Mouse (Mus musculus) megakaryocyte-erythroid progenitor cell, adult 5-6 weeks (primary cell): Measurements from ENCODE around the gene Trap1a. TPM values are rescaled to one million over a fixed set of nuclear protein-coding genes. Genes with fewer than 3 reads are reported as not detected.
"Not testable (repeated sequence)": the region's sequence is repeated elsewhere in the genome, so short reads cannot be mapped to it uniquely, and the experiment has no call there.

Source experiments
- ATAC-seq: replicated peaks from 2 replicates; pipeline ENCODE4 v1.8.0; 2016; ENCODE audit warnings: mild to moderate bottlenecking, inconsistent platforms; ENCODE audit not compliant: severe bottlenecking, poor library complexity, low FRiP score, low TSS enrichment
- total RNA-seq, 2 experiments: library from RNA; stranded (forward) in 1 of 2; stranded (reverse) in 1 of 2; fragments of 200-1000, 215-1000 nt in 1 of 2; fragments of >200 nt in 1 of 2; fragmentation: Nextera tagmentation in 1 of 2; gene quantifications; 2 replicates each; pipeline ENCODE4 v1.2.3; 2014 to 2017

The Trap1a gene
- total RNA-seq (2014; fragmentation: Nextera tagmentation) (0.52 TPM in 1 of 2 replicates, not detected in the other), total RNA-seq (2017) (not detected in 2 replicates)

- no peak for ATAC-seq
Measured at GRCm38 (mm10) chrX:139333263-139333994, at the start of gene Trap1a. Gene Trap1a (plus strand): TSS chrX:139333683.

DNA sequence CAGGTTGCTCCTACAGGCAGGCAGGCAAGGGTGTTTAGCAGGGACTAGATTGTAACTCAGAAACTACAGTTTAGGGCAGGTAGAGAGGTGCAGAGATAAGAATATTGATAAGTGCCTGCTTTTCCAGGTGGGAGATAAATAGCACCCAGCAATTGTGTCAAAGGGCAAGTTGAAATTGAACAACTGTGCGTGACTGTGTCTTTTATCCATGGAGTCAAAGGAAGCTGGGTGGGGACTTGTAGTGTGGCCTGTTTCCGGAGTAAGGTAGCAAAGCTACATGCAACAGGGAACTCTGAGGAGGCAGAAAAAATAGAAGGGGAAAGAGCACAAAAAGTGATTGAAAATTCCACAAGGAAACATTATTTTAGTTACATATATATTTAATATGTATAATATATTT, 40.4 kb upstream of the Trap1a start:
- no peak for ATAC-seq

DNA sequence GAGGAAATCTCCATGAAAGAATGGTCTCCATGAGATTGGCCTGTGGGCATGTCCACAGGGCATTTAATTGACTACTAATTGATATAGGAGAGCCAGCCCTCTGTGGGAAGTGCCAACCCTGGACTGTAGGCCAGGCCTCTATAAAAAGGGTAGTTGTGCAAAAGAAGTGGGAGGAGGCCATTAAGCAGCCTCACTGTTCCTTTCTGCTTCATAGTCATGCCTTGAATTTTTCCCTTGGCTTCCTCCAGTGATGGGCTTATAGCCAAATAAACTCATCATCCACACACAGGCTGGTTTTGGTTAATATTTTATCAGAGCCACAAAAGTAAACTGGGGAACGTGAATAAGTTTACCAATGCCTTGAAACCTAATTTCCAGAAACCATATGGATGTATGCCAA, 38.2 kb upstream of the Trap1a start:
- ATAC-seq = no peak

- not testable (repeated sequence) for ATAC-seq
Measured at GRCm38 (mm10) chrX:139317356-139317755, 16.1 kb upstream of the Trap1a start.

GRCm38 (mm10) chrX:139332583-139332982, 900 bp upstream of the Trap1a start:
- no peak for ATAC-seq

DNA sequence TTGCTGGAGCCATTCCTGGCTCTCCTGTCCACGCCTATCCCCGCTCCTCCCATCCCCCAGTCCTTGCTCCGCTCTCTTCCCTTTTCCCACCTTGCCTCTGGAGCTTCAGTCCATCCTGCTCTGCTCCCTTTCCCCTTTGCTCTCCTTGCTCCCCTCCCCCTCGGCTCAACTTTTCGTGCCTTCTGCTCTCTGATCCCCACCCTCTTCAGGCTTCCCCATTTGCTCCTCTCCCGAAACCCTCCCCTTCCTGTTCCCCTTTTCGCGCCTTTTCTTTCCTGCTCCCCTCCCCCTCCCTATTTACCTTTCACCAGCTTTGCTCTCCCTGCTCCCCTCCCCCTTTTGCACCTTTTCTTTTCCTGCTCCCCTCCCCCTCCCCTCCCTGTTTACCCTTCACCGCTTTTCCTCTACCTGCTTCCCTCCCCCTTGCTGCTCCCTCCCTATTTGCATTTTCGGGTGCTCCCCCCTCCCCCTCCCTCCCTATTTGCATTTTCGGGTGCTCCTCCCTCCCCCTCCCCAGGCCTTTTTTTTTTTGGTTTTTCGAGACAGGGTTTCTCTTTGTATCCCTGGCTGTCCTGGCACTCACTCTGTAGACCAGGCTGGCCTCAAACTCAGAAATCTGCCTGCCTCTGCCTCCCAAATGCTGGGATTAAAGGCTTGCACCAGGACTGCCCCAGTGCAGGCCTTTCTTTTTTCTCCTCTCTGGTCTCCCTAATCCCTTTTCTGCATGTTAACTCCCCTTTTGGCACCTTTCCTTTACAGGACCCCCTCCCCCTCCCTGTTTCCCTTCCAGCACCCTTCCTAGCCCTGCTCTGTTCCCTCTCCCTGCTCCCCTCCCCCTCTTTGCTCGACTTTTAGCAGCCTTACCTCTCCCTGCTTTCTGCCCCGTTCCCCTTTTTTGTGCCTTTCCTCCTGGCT, 1.3 kb downstream of the Trap1a start:
- ATAC-seq = no peak

GRCm38 (mm10) chrX:139335419-139336074, 2.1 kb downstream of the Trap1a start:
- no peak for ATAC-seq

- no peak for ATAC-seq
Measured at GRCm38 (mm10) chrX:139339553-139339952, 6.1 kb downstream of the Trap1a start.

DNA sequence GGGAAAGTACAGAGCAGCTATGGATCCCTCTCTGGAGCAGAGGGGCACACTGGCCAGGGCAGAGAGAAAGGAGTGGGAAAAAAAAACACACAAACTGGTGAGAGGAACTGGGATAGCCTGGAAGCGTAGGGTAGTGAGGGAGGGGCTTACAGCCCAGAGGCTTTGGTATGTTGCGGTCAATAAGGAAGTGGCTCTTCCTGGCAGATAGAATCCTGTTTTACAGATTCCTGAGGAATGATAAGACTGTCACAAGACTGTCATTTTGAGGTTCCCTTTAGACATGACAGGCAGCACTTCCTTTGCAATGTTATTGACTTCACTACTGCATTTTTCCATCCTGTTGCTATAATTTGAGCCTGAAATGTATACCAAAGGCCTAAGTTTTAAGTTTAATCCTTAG, 7.7 kb downstream of the Trap1a start:
- ATAC-seq = no peak

DNA sequence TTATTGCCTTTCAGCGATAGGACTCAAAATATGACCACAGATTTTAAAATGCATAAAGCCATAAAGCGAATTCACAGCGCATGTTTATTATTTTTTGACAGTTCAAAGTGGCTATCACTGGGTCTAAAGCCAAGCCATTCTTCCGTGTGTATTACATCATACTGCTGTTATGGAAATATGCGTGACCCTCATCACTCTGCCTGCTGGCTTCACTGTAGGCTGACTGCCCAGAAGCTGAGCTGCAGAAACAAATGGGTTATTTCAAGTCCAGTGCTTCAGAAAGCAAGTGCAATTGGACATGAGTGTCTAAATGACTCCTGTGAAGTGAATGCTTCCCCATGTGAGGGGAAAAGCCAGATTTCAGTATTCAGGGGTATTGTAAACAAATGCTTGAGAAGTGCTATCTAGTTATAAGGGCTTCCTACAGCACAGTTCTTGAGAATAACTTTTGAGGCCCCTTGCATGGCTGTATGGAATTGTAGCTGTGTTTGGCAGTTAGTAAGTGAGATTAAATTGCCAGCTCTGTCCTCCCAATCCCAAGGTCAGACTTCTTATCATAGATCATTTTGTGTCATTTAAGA, 18.8 kb downstream of the Trap1a start:
- ATAC-seq = no peak

GRCm38 (mm10) chrX:139357639-139358260, 24.3 kb downstream of the Trap1a start:
- ATAC-seq = no peak

- ATAC-seq = no peak
Measured at GRCm38 (mm10) chrX:139358361-139358760, 24.9 kb downstream of the Trap1a start.

- no peak for ATAC-seq
Measured at GRCm38 (mm10) chrX:139366837-139367528, 33.5 kb downstream of the Trap1a start.

DNA sequence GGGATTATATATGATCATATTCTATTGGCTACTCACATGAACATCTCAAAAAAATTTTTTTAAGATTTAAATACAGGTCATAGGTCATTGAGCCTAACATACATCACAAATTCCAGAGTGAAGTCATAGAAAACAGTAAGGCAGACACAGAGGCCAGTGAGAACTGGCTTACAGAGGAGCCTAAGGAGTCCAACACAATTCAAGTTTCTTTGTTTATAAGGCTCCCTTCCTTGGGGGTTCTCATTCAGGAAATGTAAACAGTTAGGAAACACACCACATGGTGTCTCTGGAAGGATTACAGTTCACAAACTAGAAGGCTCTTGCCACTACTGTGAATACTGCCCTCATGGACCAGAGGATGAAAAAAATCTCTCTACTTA, 34.0 kb downstream of the Trap1a start:
- no peak for ATAC-seq

- ATAC-seq = no peak
Measured at GRCm38 (mm10) chrX:139369122-139369521, 35.6 kb downstream of the Trap1a start.

- no peak for ATAC-seq
Measured at GRCm38 (mm10) chrX:139372665-139373064, 39.2 kb downstream of the Trap1a start.
